Mouse (Mus musculus): ENCODE results near the gene Olfr322. TPM values are rescaled to one million over a fixed set of nuclear protein-coding genes. Genes with fewer than 3 reads are reported as not detected.

Olfr322 gene
- not detected in 2 replicates for polyA plus RNA-seq (2014; fragmentation: Nextera tagmentation; extraction: Ambion mirVana)

GRCm38 (mm10) chr11:58658596-58658995 is at the start of gene Olfr322:
TSS of gene Olfr322 (plus strand) at chr11:58658782.
- no peak within 1 kb of the TSS for H3K4me3 ChIP-seq (ENCODE audit: low read depth, low read length)
- no peak for DNase-seq (ENCODE audit: low spot score)
- 83% methylated on average over 4 of the region's 4 CpGs for WGBS
- H3K27me3 ChIP-seq (ENCODE audit: control insufficient read depth, insufficient read depth, low read length) = no peaks in the 10 kb centered on the region
- H3K36me3 ChIP-seq (ENCODE audit: control insufficient read depth, insufficient read depth, low read length) = no peaks in the 10 kb centered on the region
- H3K4me2 ChIP-seq (ENCODE audit: low read depth, severe bottlenecking) = no peak within 1 kb of the TSS
- ATAC-seq (ENCODE audit: insufficient number of reproducible peaks, low FRiP score, low TSS enrichment, low read depth) = no peak
- no peaks in the 10 kb centered on the region for H3K9me3 ChIP-seq (ENCODE audit: control insufficient read depth, low read length)
- H3K4me1 ChIP-seq (ENCODE audit: control insufficient read depth, insufficient read depth, low read length) = no peaks in the 10 kb centered on the region
- H3K9ac ChIP-seq (ENCODE audit: low read length) = no peak within 1 kb of the TSS
- H3K27ac ChIP-seq (replicated peaks; ENCODE audit: low read depth, low read length) = no peak within 1 kb of the TSS

- Histone ChIP-seq H3K9ac (ENCODE audit: low read length) (no peak overlapping the region), H3K27ac (replicated peaks; ENCODE audit: low read depth, low read length) (no peak overlapping the region), H3K27me3 (ENCODE audit: control insufficient read depth, insufficient read depth, low read length) (no peaks in the 10 kb centered on the region), H3K36me3 (ENCODE audit: control insufficient read depth, insufficient read depth, low read length) (no peaks in the 10 kb centered on the region), H3K9me3 (ENCODE audit: control insufficient read depth, low read length) (no peaks in the 10 kb centered on the region), H3K4me3 (ENCODE audit: low read depth, low read length) (no peak overlapping the region), H3K4me2 (ENCODE audit: low read depth, severe bottlenecking) (no peak overlapping the region), H3K4me1 (ENCODE audit: control insufficient read depth, insufficient read depth, low read length) (no peaks in the 10 kb centered on the region)
- DNase-seq (ENCODE audit: low spot score) (no peak), ATAC-seq (ENCODE audit: insufficient number of reproducible peaks, low FRiP score, low TSS enrichment, low read depth) (no peak)
- WGBS = 64% methylated on average over 3 of the region's 3 CpGs
These were observed 45.2 kb upstream of the Olfr322 start for GRCm38 (mm10) chr11:58613359-58613758.

DNA sequence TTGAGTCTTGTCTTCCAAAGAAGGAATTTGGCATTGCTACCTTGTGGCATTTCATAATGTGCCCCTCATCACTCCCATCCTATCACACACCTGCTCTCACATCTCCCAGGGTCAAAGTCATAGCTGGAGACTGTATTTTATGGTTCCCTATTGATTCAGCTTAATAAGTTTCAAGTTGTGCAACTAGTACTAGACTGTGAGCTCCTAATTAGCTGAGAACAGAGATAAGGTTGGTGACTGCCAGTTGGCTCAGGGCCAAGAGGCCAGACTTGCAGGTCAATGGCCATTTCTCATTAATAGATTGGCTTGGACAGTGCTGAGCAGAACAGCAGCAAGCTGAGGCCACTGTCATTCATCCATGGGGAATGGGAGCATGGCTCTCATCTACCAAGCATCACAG is 44.1 kb upstream of the Olfr322 start:
- no peak overlapping the region for H3K4me2 ChIP-seq (ENCODE audit: low read depth, severe bottlenecking)
- H3K27me3 ChIP-seq (ENCODE audit: control insufficient read depth, insufficient read depth, low read length) = no peaks in the 10 kb centered on the region
- ATAC-seq (ENCODE audit: insufficient number of reproducible peaks, low FRiP score, low TSS enrichment, low read depth) (no peak), DNase-seq (ENCODE audit: low spot score) (no peak)
- H3K4me3 ChIP-seq (ENCODE audit: low read depth, low read length) = no peak overlapping the region
- no peak overlapping the region for H3K9ac ChIP-seq (ENCODE audit: low read length)
- H3K9me3 ChIP-seq (ENCODE audit: control insufficient read depth, low read length) = no peaks in the 10 kb centered on the region
- no peaks in the 10 kb centered on the region for H3K4me1 ChIP-seq (ENCODE audit: control insufficient read depth, insufficient read depth, low read length)
- no peak overlapping the region for H3K27ac ChIP-seq (replicated peaks; ENCODE audit: low read depth, low read length)
- H3K36me3 ChIP-seq (ENCODE audit: control insufficient read depth, insufficient read depth, low read length) = no peaks in the 10 kb centered on the region

DNA sequence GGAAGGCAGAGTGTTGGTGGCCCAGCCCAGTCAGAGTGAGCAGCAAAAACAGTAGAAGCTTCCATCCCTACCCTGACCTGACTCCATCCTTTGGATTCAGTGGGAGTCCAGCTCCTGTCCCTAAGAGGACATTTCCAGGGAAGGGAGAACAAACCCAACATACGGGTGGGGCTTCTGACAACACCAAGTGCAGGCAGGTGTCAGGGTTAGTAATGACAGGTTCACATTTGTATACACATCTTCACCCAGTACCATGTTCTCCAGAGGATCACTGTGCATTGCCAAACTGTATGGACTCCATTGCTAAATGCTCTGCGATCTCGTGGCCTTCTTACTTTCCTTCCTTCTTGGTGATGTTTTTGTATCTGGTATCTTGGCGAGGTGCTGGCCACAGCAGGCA is 42.6 kb upstream of the Olfr322 start, which contains the start of gene 2210407C18Rik:
Gene 2210407C18Rik (minus strand): TSS at position 101 of the 400 bp plus-strand sequence.
- ATAC-seq (ENCODE audit: insufficient number of reproducible peaks, low FRiP score, low TSS enrichment, low read depth) = no peak
- H3K27ac ChIP-seq (replicated peaks; ENCODE audit: low read depth, low read length) = no peak within 1 kb of the TSS
- no peaks in the 10 kb centered on the region for H3K9me3 ChIP-seq (ENCODE audit: control insufficient read depth, low read length)
- H3K4me2 ChIP-seq (ENCODE audit: low read depth, severe bottlenecking) = no peak within 1 kb of the TSS
- no peak within 1 kb of the TSS for H3K9ac ChIP-seq (ENCODE audit: low read length)
- H3K36me3 ChIP-seq (ENCODE audit: control insufficient read depth, insufficient read depth, low read length) = no peaks in the 10 kb centered on the region
- no peak within 1 kb of the TSS for H3K4me3 ChIP-seq (ENCODE audit: low read depth, low read length)
- no peak for DNase-seq (ENCODE audit: low spot score)
- no peaks in the 10 kb centered on the region for H3K4me1 ChIP-seq (ENCODE audit: control insufficient read depth, insufficient read depth, low read length)
- 90% methylated on average over 4 of the region's 4 CpGs for WGBS
- H3K27me3 ChIP-seq (ENCODE audit: control insufficient read depth, insufficient read depth, low read length) = no peaks in the 10 kb centered on the region

DNA sequence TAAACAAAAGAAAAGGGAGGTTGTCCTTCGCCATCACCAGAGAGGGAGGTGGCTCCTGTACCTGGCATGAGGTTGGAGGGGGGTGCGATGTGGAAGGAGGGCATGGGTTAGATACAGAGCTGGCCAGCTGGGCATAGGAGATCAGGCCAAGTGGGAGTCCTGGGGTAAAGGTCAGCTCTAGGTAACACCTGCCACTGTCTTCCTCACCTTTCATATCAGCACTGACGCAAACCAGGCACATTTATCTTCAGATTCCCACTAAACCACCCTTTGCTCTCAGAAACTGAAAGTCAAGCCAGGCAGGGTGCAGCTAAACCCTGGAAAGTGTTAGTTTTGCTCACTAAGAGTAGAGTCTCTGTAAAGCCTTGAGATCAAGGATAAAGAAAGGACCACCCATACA is 40.2 kb upstream of the Olfr322 start:
- DNase-seq (ENCODE audit: low spot score) (no peak), ATAC-seq (ENCODE audit: insufficient number of reproducible peaks, low FRiP score, low TSS enrichment, low read depth) (no peak)
- Histone ChIP-seq H3K27me3 (ENCODE audit: control insufficient read depth, insufficient read depth, low read length) (no peaks in the 10 kb centered on the region), H3K4me2 (ENCODE audit: low read depth, severe bottlenecking) (no peak overlapping the region), H3K27ac (replicated peaks; ENCODE audit: low read depth, low read length) (no peak overlapping the region), H3K9me3 (ENCODE audit: control insufficient read depth, low read length) (no peaks in the 10 kb centered on the region), H3K4me3 (ENCODE audit: low read depth, low read length) (no peak overlapping the region), H3K36me3 (ENCODE audit: control insufficient read depth, insufficient read depth, low read length) (no peaks in the 10 kb centered on the region), H3K9ac (ENCODE audit: low read length) (no peak overlapping the region), H3K4me1 (ENCODE audit: control insufficient read depth, insufficient read depth, low read length) (no peaks in the 10 kb centered on the region)
- 73% methylated on average over 3 of the region's 3 CpGs for WGBS

DNA sequence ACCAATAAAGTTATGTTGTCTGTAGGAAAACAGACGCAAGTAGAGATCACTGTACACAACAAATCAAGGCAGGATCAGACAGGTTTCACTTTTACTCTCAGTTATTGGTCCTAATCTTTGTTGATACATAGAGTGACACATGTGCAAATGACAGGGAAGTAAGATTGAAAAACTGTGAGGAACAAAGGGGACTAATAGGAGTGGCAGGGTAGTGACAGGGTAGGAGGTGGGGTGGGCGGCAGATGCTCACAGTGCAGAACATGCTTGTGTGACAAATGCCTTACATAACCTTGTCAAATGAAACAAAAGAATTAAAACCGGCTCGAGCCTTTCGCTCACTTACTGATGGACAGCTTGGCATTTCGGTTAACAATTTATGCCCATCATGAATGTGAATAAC is 39.8 kb upstream of the Olfr322 start:
- Histone ChIP-seq H3K4me2 (ENCODE audit: low read depth, severe bottlenecking) (no peak overlapping the region), H3K36me3 (ENCODE audit: control insufficient read depth, insufficient read depth, low read length) (no peaks in the 10 kb centered on the region), H3K27ac (replicated peaks; ENCODE audit: low read depth, low read length) (no peak overlapping the region), H3K9ac (ENCODE audit: low read length) (no peak overlapping the region), H3K4me1 (ENCODE audit: control insufficient read depth, insufficient read depth, low read length) (no peaks in the 10 kb centered on the region), H3K9me3 (ENCODE audit: control insufficient read depth, low read length) (no peaks in the 10 kb centered on the region), H3K27me3 (ENCODE audit: control insufficient read depth, insufficient read depth, low read length) (no peaks in the 10 kb centered on the region), H3K4me3 (ENCODE audit: low read depth, low read length) (no peak overlapping the region)
- DNase-seq (ENCODE audit: low spot score) (no peak), ATAC-seq (ENCODE audit: insufficient number of reproducible peaks, low FRiP score, low TSS enrichment, low read depth) (no peak)
- 81% methylated on average over 6 of the region's 6 CpGs for WGBS

DNA sequence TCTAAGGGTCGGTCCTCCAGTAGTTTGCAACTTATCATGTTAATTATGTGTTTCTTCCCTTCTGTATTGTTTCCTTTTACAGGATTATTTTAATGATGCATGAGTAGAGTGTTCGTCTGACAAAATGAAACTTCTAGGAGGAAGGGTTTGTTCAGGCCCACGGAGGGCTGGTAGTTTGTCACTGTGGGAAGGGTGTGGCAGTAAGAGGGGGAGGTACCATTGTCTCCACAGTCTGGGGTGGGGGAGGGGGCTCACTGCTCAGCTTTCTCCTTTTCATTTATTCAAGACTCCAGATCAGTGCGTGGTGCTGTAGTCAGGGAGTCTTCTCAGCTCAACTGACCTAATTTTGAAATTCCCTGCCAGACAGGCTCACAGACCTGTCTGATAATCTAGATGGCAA is 32.4 kb upstream of the Olfr322 start:
- H3K36me3 ChIP-seq (ENCODE audit: control insufficient read depth, insufficient read depth, low read length) = no peaks in the 10 kb centered on the region
- ATAC-seq (ENCODE audit: insufficient number of reproducible peaks, low FRiP score, low TSS enrichment, low read depth) (no peak), DNase-seq (ENCODE audit: low spot score) (no peak)
- H3K4me2 ChIP-seq (ENCODE audit: low read depth, severe bottlenecking) = no peak overlapping the region
- 82% methylated on average over 4 of the region's 4 CpGs for WGBS
- H3K27ac ChIP-seq (replicated peaks; ENCODE audit: low read depth, low read length) = no peak overlapping the region
- no peak overlapping the region for H3K9ac ChIP-seq (ENCODE audit: low read length)
- no peaks in the 10 kb centered on the region for H3K9me3 ChIP-seq (ENCODE audit: control insufficient read depth, low read length)
- H3K4me3 ChIP-seq (ENCODE audit: low read depth, low read length) = no peak overlapping the region
- no peaks in the 10 kb centered on the region for H3K4me1 ChIP-seq (ENCODE audit: control insufficient read depth, insufficient read depth, low read length)
- no peaks in the 10 kb centered on the region for H3K27me3 ChIP-seq (ENCODE audit: control insufficient read depth, insufficient read depth, low read length)

DNA sequence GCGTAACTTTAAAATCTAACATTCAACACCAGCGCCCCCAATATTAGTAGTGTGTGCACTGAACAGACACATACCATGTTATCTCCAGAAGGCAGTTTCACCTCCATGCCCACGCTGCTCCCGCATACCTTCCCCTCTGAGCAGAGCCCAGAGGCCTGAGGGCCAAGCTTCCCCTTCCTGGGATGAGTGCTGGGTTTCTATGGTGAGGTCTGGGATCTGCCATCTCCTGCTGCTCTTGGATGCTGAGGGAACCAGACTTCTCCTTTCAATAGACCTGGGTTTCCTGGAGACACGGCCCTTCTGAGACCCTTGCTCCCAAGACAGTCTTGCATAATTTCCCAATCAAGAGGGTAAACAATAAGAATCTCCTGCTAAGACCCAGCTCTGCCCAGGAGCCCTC is 28.2 kb upstream of the Olfr322 start, which contains the start of gene Olfr323:
Gene Olfr323 (minus strand): TSS at position 101 of the 400 bp plus-strand sequence.
- WGBS = 78% methylated on average over 5 of the region's 5 CpGs
- no peak within 1 kb of the TSS for H3K4me3 ChIP-seq (ENCODE audit: low read depth, low read length)
- ATAC-seq (ENCODE audit: insufficient number of reproducible peaks, low FRiP score, low TSS enrichment, low read depth) = no peak

GRCm38 (mm10) chr11:58634878-58635277 is 23.7 kb upstream of the Olfr322 start:
- Histone ChIP-seq H3K4me2 (ENCODE audit: low read depth, severe bottlenecking) (no peak overlapping the region), H3K27ac (replicated peaks; ENCODE audit: low read depth, low read length) (no peak overlapping the region), H3K36me3 (ENCODE audit: control insufficient read depth, insufficient read depth, low read length) (no peaks in the 10 kb centered on the region), H3K9me3 (ENCODE audit: control insufficient read depth, low read length) (no peaks in the 10 kb centered on the region), H3K9ac (ENCODE audit: low read length) (no peak overlapping the region), H3K27me3 (ENCODE audit: control insufficient read depth, insufficient read depth, low read length) (no peaks in the 10 kb centered on the region), H3K4me1 (ENCODE audit: control insufficient read depth, insufficient read depth, low read length) (no peaks in the 10 kb centered on the region), H3K4me3 (ENCODE audit: low read depth, low read length) (no peak overlapping the region)
- WGBS = 71% methylated on average over 4 of the region's 4 CpGs
- DNase-seq (ENCODE audit: low spot score) (no peak), ATAC-seq (ENCODE audit: insufficient number of reproducible peaks, low FRiP score, low TSS enrichment, low read depth) (no peak)

More for the DNA sequence above, 28.2 kb upstream of the Olfr322 start, which contains the start of gene Olfr323:
- Histone ChIP-seq H3K36me3 (ENCODE audit: control insufficient read depth, insufficient read depth, low read length) (no peaks in the 10 kb centered on the region), H3K27ac (replicated peaks; ENCODE audit: low read depth, low read length) (no peak within 1 kb of the TSS), H3K4me1 (ENCODE audit: control insufficient read depth, insufficient read depth, low read length) (no peaks in the 10 kb centered on the region), H3K27me3 (ENCODE audit: control insufficient read depth, insufficient read depth, low read length) (no peaks in the 10 kb centered on the region), H3K9ac (ENCODE audit: low read length) (no peak within 1 kb of the TSS), H3K4me2 (ENCODE audit: low read depth, severe bottlenecking) (no peak within 1 kb of the TSS), H3K9me3 (ENCODE audit: control insufficient read depth, low read length) (no peaks in the 10 kb centered on the region)
- DNase-seq (ENCODE audit: low spot score) = no peak
